Mouse (Mus musculus) brown adipose tissue, adult 24 weeks (tissue): ENCODE data around the gene Wdr17. TPM values are rescaled to one million over a fixed set of nuclear protein-coding genes. Genes with fewer than 3 reads are reported as not detected.
A peak's percentile ranks its signal among the peaks of the same experiment; 100 is the strongest.

Experiments
- H3K27ac ChIP-seq: fragments of 200-500 bp; replicated peaks from 2 replicates; pipeline ENCODE4 v1.5.1; 2012; ENCODE audit warnings: low read depth, mild to moderate bottlenecking, low read length
- H3K4me1 ChIP-seq: fragments of 200-500 bp; 2 replicates; pipeline ENCODE4 v1.6.1; 2012; ENCODE audit warnings: low read length, mixed read lengths; ENCODE audit not compliant: control insufficient read depth, insufficient read depth, insufficient read length
- H3K4me3 ChIP-seq: fragments of 200-500 bp; 2 replicates; pipeline ENCODE4 v1.5.1; 2012; ENCODE audit warnings: low read depth, mild to moderate bottlenecking, low read length, moderate library complexity; ENCODE audit not compliant: insufficient read depth
- polyA plus RNA-seq: library from polyadenylated mRNA; stranded (reverse); fragments of >200 nt; gene quantifications from 2 replicates; pipeline ENCODE4 v1.2.4, GENCODE M21; 2012; ENCODE audit not compliant: missing spikeins, insufficient read depth, insufficient read length

Gene Wdr17
- polyA plus RNA-seq, 1 experiment = not detected

- Histone ChIP-seq H3K4me1 (no peaks in the 10 kb centered on the region), H3K4me3 (no peak overlapping the region), H3K27ac (no peak overlapping the region)
These were observed 57.1 kb downstream of the Wdr17 start for GRCm38 (mm10) chr8:54829794-54830426.

GRCm38 (mm10) chr8:54827974-54828373 lies 59.0 kb downstream of the Wdr17 start:
- no peaks in the 10 kb centered on the region for H3K4me1 ChIP-seq
- H3K27ac ChIP-seq = no peak overlapping the region
- no peak overlapping the region for H3K4me3 ChIP-seq

- Histone ChIP-seq H3K4me1 (no peaks in the 10 kb centered on the region), H3K4me3 (no peak overlapping the region), H3K27ac (no peak overlapping the region)
These were observed 64.0 kb downstream of the Wdr17 start for GRCm38 (mm10) chr8:54822956-54823355.

GRCm38 (mm10) chr8:54818651-54819050 lies 68.3 kb downstream of the Wdr17 start:
- H3K4me1 ChIP-seq = no peaks in the 10 kb centered on the region
- H3K4me3 ChIP-seq = no peak overlapping the region
- H3K27ac ChIP-seq = no peak overlapping the region

GRCm38 (mm10) chr8:54808217-54808616 lies 78.8 kb downstream of the Wdr17 start:
- Histone ChIP-seq H3K27ac (no peak overlapping the region), H3K4me3 (no peak overlapping the region), H3K4me1 (no peaks in the 10 kb centered on the region)

GRCm38 (mm10) chr8:54806173-54806572 lies 80.8 kb downstream of the Wdr17 start:
- H3K27ac ChIP-seq = no peak overlapping the region
- no peak overlapping the region for H3K4me3 ChIP-seq
- no peaks in the 10 kb centered on the region for H3K4me1 ChIP-seq

GRCm38 (mm10) chr8:54792699-54793061 lies 94.3 kb downstream of the Wdr17 start:
- Histone ChIP-seq H3K4me1 (no peaks in the 10 kb centered on the region), H3K4me3 (no peak overlapping the region), H3K27ac (no peak overlapping the region)

- H3K4me1 ChIP-seq = no peaks in the 10 kb centered on the region
- no peak overlapping the region for H3K4me3 ChIP-seq
- H3K27ac ChIP-seq = no peak overlapping the region
These were observed 94.9 kb downstream of the Wdr17 start for GRCm38 (mm10) chr8:54791858-54792698.

GRCm38 (mm10) chr8:54780134-54780942 lies 106.6 kb downstream of the Wdr17 start:
- peak overlapping the region; percentile 15 for H3K4me3 ChIP-seq
- H3K27ac ChIP-seq = no peak overlapping the region

GRCm38 (mm10) chr8:54779317-54780133 lies 107.5 kb downstream of the Wdr17 start:
- Histone ChIP-seq H3K4me1 (no peaks in the 10 kb centered on the region; the same call in 1 of the 2 replicates), H3K27ac (no peak overlapping the region), H3K4me3 (peak overlapping the region; percentile 15)

More at GRCm38 (mm10) chr8:54780134-54780942, 106.6 kb downstream of the Wdr17 start:
- no peaks in the 10 kb centered on the region; the same call in 1 of the 2 replicates for H3K4me1 ChIP-seq

GRCm38 (mm10) chr8:54777012-54777411 lies 110.0 kb downstream of the Wdr17 start:
- no peaks in the 10 kb centered on the region; the same call in 1 of the 2 replicates for H3K4me1 ChIP-seq
- no peak overlapping the region for H3K27ac ChIP-seq
- H3K4me3 ChIP-seq = no peak overlapping the region

GRCm38 (mm10) chr8:54776241-54776640 lies 110.7 kb downstream of the Wdr17 start:
- Histone ChIP-seq H3K4me1 (no peaks in the 10 kb centered on the region; the same call in 1 of the 2 replicates), H3K4me3 (no peak overlapping the region), H3K27ac (no peak overlapping the region)

- Histone ChIP-seq H3K27ac (no peak overlapping the region), H3K4me3 (no peak overlapping the region), H3K4me1 (no peaks in the 10 kb centered on the region)
These were observed 129.3 kb downstream of the Wdr17 start for GRCm38 (mm10) chr8:54757646-54758045.

- H3K4me1 ChIP-seq = no peaks in the 10 kb centered on the region
- H3K27ac ChIP-seq = no peak overlapping the region
- H3K4me3 ChIP-seq = no peak overlapping the region
These were observed 150.2 kb downstream of the Wdr17 start for GRCm38 (mm10) chr8:54736660-54737312.
